11 mouse cellular contexts compared by ENCODE assay signal in genomic region chr8:78813021-78813420, GRCm38 (mm10). TPM values are rescaled to one million over a fixed set of nuclear protein-coding genes. Genes with fewer than 3 reads are reported as not detected.
DNase-seq lines count a peak whose midpoint lies in the region; ATAC-seq and TF ChIP-seq lines count a peak whose summit lies in the region.
"Had no signal": no experiment of that assay in that cellular context is flagged by ENCODE, and none has a peak within 500 bp of the region (broad histone marks: within the 10 kb centered on the region; RNA-seq: fewer than 3 reads in every experiment).

No protein-coding gene starts in this region.

- no peak overlapping the region for H3ac ChIP-seq in myocyte (ENCODE audit: control insufficient read depth, insufficient read length)

- no peaks in the 10 kb centered on the region for H3K27me3 ChIP-seq in myocyte (ENCODE audit: control insufficient read depth, insufficient read depth, insufficient read length)
- H3K27me3 ChIP-seq: forebrain, embryonic 15.5 days had no signal

- H3K4me3 ChIP-seq in myocyte, result no peak overlapping the region
- H3K4me3 ChIP-seq: forebrain, embryonic 15.5 days had no signal

- no peak for ATAC-seq in activated CD4-positive, CD25-positive, alpha-beta regulatory T cell, adult 4 months
- ATAC-seq: forebrain, embryonic 15.5 days had no signal

- H3K4me2 ChIP-seq in myocyte (ENCODE audit: low read depth), result no peak overlapping the region
- H3K4me2 ChIP-seq: forebrain, embryonic 15.5 days had no signal

- no peak for TF ChIP-seq CTCF in brain, embryonic 14.5 days (IDR thresholded peaks at IDR 0.05; ENCODE audit: borderline replicate concordance, extremely low read depth, insufficient read depth, insufficient read length)

- intact Hi-C loops in gastrocnemius, postnatal 36 days (cut with DNase I), result no loop called here

- TF ChIP-seq POLR2A in brain, embryonic 14.5 days (IDR thresholded peaks at IDR 0.05; ENCODE audit: borderline replicate concordance, extremely low read depth, insufficient read depth, insufficient read length, poor library complexity, severe bottlenecking), result no peak
- TF ChIP-seq POLR2A in myocyte (IDR thresholded peaks at IDR 0.05; ENCODE audit: insufficient read length, low read depth), result no peak

- H3K79me2 ChIP-seq in myocyte (ENCODE audit: control insufficient read depth, insufficient read depth), result peaks cover 17% of the 10 kb centered on the region

- peaks cover 12% of the 10 kb centered on the region for H3K36me3 ChIP-seq in myocyte (ENCODE audit: control insufficient read depth, insufficient read depth)

- DNase-seq in gastrocnemius, adult 18-20 months (ENCODE audit: low spot score), result peak; percentile 30
- DNase-seq in gastrocnemius, postnatal 36 days, result no peak
- DNase-seq in brain, embryonic 14.5 days (ENCODE audit: low read depth), result peak; percentile 7
- peak; percentile 34 for DNase-seq in kidney, adult 9 months
- DNase-seq in right cerebral cortex, adult 2 months (ENCODE audit: low spot score in 2 of 2), result no peak
- no peak for DNase-seq in left cerebral cortex, adult 8-10 months (ENCODE audit: low spot score in 2 of 2)
- DNase-seq: adrenal gland, postnatal 14 days; heart, postnatal 4 days had no signal

TF ChIP-seq in myocyte, 11 proteins besides CTCF, POLR2A, EP300 and RAD21:
- TF ChIP-seq POLR2AphosphoS2 (IDR thresholded peaks at IDR 0.05; ENCODE audit: insufficient read length, low read depth), result no peak
- TF ChIP-seq CEBPB (IDR thresholded peaks at IDR 0.05; ENCODE audit: insufficient read depth, poor library complexity, severe bottlenecking), result no peak
- no peak for TF ChIP-seq SRF (IDR thresholded peaks at IDR 0.05; ENCODE audit: control insufficient read depth, insufficient read length, low read depth)
- TF ChIP-seq REST (IDR thresholded peaks at IDR 0.05; ENCODE audit: insufficient read depth, insufficient read length), result no peak
- TF ChIP-seq MAX (IDR thresholded peaks at IDR 0.05; ENCODE audit: low read depth), result no peak
- TF ChIP-seq MYOD1 (IDR thresholded peaks at IDR 0.05; ENCODE audit: control insufficient read depth in 1 of 3, insufficient read length in 2 of 3, low read depth in 2 of 3), result peak; percentile 70 to 99 (median 97)
- no peak for TF ChIP-seq E2F4 (IDR thresholded peaks at IDR 0.05; ENCODE audit: insufficient read depth)
- TF ChIP-seq MYOG (IDR thresholded peaks at IDR 0.05; ENCODE audit: control insufficient read depth in 1 of 3, insufficient read depth in 1 of 3, insufficient read length in 2 of 3, low read depth in 2 of 3), result peak; percentile 72 to 93 (median 76)
- peak; percentile 90 for TF ChIP-seq TCF3 (IDR thresholded peaks at IDR 0.05; ENCODE audit: insufficient read length, low read depth)
- no peak for TF ChIP-seq USF1 (IDR thresholded peaks at IDR 0.05; ENCODE audit: low read depth)
- TF ChIP-seq TCF12 (IDR thresholded peaks at IDR 0.05; ENCODE audit: insufficient read depth, poor library complexity, severe bottlenecking), result peak; percentile 95
TF ChIP-seq in myocyte: peak in this region for 4.

RNA-seq across cellular contexts. Expression of gene Lsm6, which starts 7.9 kb away (rescaled TPM):
- 10 to 100 TPM; 80.7 to 85.5 TPM for total RNA-seq in gastrocnemius, adult 18-20 months (2021)
- total RNA-seq in gastrocnemius, postnatal 36 days (2021), result 10 to 100 TPM; 66.3 to 92.3 TPM
- 65.8 and 67.8 TPM in 2 replicates for polyA plus RNA-seq in brain, embryonic 14.5 days (2012; rRNA removed)
- 60.2 TPM for polyA plus RNA-seq in myocyte (2012; fragmentation: generic; extraction: Trizol)
- 100 to 1,000 TPM; 150 to 172 TPM for polyA plus RNA-seq in activated CD4-positive, CD25-positive, alpha-beta regulatory T cell, adult 4 months (2017; shearing (Covaris generic))
- 10 to 100 TPM; 53.7 to 60.5 (median 56.5) TPM for total RNA-seq in left cerebral cortex, adult 8-10 months (2022)

Comparison
In these comparisons a context has a peak if more than half of its experiments do, and no peak if none do; other contexts are left out.
1. DNase-seq: peak in gastrocnemius, adult 18-20 months (single experiment), brain, embryonic 14.5 days (single experiment) and kidney, adult 9 months (single experiment); none in gastrocnemius, postnatal 36 days (0 of 2), right cerebral cortex, adult 2 months (0 of 2) and left cerebral cortex, adult 8-10 months (0 of 2).